Mouse (Mus musculus): ENCODE measurements around the gene Slc24a5.

DNA sequence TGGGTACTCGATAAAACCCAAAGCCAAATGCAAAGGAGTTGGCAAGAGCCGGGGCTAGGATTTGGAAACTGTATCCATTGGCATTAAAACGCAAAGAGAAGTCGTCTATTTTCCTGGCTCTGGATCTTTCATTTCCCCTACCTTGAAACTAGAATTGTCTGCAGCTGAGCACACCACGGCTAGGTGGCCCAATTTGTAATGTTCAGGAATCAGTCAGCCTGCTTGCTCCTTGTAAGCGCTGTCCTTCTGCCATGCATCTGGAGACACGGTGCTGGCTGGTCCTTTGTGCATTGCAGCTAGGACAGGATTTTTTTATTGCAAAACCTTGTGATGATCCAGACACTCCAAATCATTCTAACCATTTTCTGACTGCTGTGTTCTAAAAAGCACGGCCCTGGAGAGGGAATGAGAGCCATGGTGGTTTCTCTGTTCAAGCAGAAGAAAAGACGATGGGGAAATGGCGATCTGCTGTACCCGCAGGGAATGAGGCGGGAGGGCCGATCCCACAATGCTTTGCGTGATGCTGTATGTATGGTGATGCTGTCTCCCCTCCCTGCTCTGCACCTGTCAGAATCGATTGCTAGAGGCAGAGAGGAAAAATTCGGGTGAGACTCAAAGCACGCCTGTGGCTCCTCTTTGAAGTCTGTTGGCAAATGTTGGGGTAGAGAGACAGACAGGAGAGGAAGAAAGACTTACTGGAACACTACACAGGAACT lies 35.5 kb upstream of the Slc24a5 start:
- TF ChIP-seq CTCF (IDR thresholded peaks at IDR 0.05; ENCODE audit: borderline replicate concordance, extremely low read depth, insufficient read depth, insufficient read length) (no peak), POLR2A (IDR thresholded peaks at IDR 0.05; ENCODE audit: borderline replicate concordance, extremely low read depth, insufficient read depth, insufficient read length, poor library complexity, severe bottlenecking) (no peak)
